Mouse (Mus musculus): ENCODE measurements around the gene Uqcrc2. TPM values are rescaled to one million over a fixed set of nuclear protein-coding genes. Genes with fewer than 3 reads are reported as not detected.

Gene Uqcrc2
- 98.4 and 103 TPM in 2 replicates for polyA plus RNA-seq (2012; rRNA removed)

GRCm38 (mm10) chr7:120634711-120635361 is at the start of gene Uqcrc2:
Gene Uqcrc2, plus strand, starts transcription at chr7:120635176.
- no peak for DNase-seq (ENCODE audit: low read depth)

- no peak for DNase-seq (ENCODE audit: low read depth)
These were observed 37.7 kb upstream of the Uqcrc2 start for GRCm38 (mm10) chr7:120597203-120597743.

- no peak for DNase-seq (ENCODE audit: low read depth)
These were observed 37.2 kb upstream of the Uqcrc2 start for GRCm38 (mm10) chr7:120597744-120598243.

GRCm38 (mm10) chr7:120598355-120598754 is 36.6 kb upstream of the Uqcrc2 start:
- no peak for DNase-seq (ENCODE audit: low read depth)

- DNase-seq (ENCODE audit: low read depth): no peak
These were observed 14.8 kb upstream of the Uqcrc2 start for GRCm38 (mm10) chr7:120620075-120620771.

- no peak for DNase-seq (ENCODE audit: low read depth)
These were observed 14.1 kb upstream of the Uqcrc2 start for GRCm38 (mm10) chr7:120620841-120621240.

- DNase-seq (ENCODE audit: low read depth): no peak
These were observed 2.5 kb upstream of the Uqcrc2 start for GRCm38 (mm10) chr7:120632518-120632917.

GRCm38 (mm10) chr7:120634301-120634700 is 675 bp upstream of the Uqcrc2 start:
- DNase-seq (ENCODE audit: low read depth): no peak

GRCm38 (mm10) chr7:120635362-120635781 is 396 bp downstream of the Uqcrc2 start:
- no peak for DNase-seq (ENCODE audit: low read depth)

- no peak for DNase-seq (ENCODE audit: low read depth)
These were observed 845 bp downstream of the Uqcrc2 start for GRCm38 (mm10) chr7:120635821-120636220.

GRCm38 (mm10) chr7:120643217-120643616 is 8.2 kb downstream of the Uqcrc2 start:
- no peak for DNase-seq (ENCODE audit: low read depth)

- DNase-seq (ENCODE audit: low read depth): no peak
These were observed 12.9 kb downstream of the Uqcrc2 start for GRCm38 (mm10) chr7:120647849-120648248.

- DNase-seq (ENCODE audit: low read depth): no peak
These were observed 27.1 kb downstream of the Uqcrc2 start for GRCm38 (mm10) chr7:120662079-120662478.

- DNase-seq (ENCODE audit: low read depth): no peak
These were observed 35.3 kb downstream of the Uqcrc2 start, which contains the start of gene Pdzd9 for GRCm38 (mm10) chr7:120670153-120670875. Gene Pdzd9, minus strand, starts transcription at chr7:120670343.

GRCm38 (mm10) chr7:120671271-120671670 is 36.3 kb downstream of the Uqcrc2 start:
- no peak for DNase-seq (ENCODE audit: low read depth)

GRCm38 (mm10) chr7:120677001-120677643 is 42.1 kb downstream of the Uqcrc2 start, which contains the start of gene Mosmo:
Gene Mosmo, plus strand, starts transcription at chr7:120677618.
- DNase-seq (ENCODE audit: low read depth): no peak

GRCm38 (mm10) chr7:120677764-120678531 is 43.0 kb downstream of the Uqcrc2 start:
- DNase-seq (ENCODE audit: low read depth): no peak

GRCm38 (mm10) chr7:120679023-120679422 is 44.0 kb downstream of the Uqcrc2 start:
- DNase-seq (ENCODE audit: low read depth): no peak

GRCm38 (mm10) chr7:120682002-120682401 is 47.0 kb downstream of the Uqcrc2 start:
- no peak for DNase-seq (ENCODE audit: low read depth)

GRCm38 (mm10) chr7:120684731-120685161 is 49.8 kb downstream of the Uqcrc2 start:
- no peak for DNase-seq (ENCODE audit: low read depth)

GRCm38 (mm10) chr7:120685227-120685626 is 50.3 kb downstream of the Uqcrc2 start:
- no peak for DNase-seq (ENCODE audit: low read depth)

Measured in gonadal fat pad, adult 2 months (tissue).